Mouse (Mus musculus) heart, postnatal 0 days (tissue): ENCODE results near the gene Gm45716.

Source experiments
- CTCF ChIP-seq: IDR thresholded peaks from 2 replicates; pipeline ENCODE4 v1.5.1; 2016; ENCODE audit warnings: antibody characterized with exemption, control low read depth, low read depth
- EP300 ChIP-seq: IDR thresholded peaks from 2 replicates; pipeline ENCODE4 v1.6.1; 2016; ENCODE audit warnings: antibody characterized with exemption, low read depth

GRCm38 (mm10) chr11:90196521-90197215 is 9.2 kb downstream of the Gm45716 start:
- TF ChIP-seq CTCF: no peak
- no peak for TF ChIP-seq EP300
